Mouse (Mus musculus) forebrain, embryonic 10.5 days (tissue): ENCODE data around the gene Ly6g6e. TPM values are rescaled to one million over a fixed set of nuclear protein-coding genes. Genes with fewer than 3 reads are reported as not detected.
"Not testable (repeated sequence)": the region's sequence is repeated elsewhere in the genome, so short reads cannot be mapped to it uniquely, and the experiment has no call there.

ENCODE experiments used
- DNase-seq: peaks from one replicate; pipeline ENCODE4 v3.0.0-alpha.2; 2017; ENCODE audit warnings: low spot score; ENCODE audit errors: extremely low spot score
- H3K27ac ChIP-seq: fragments of 300-500 bp; sonication (generic); 2 replicates; pipeline ENCODE4 v1.5.1; 2016; ENCODE audit warnings: mild to moderate bottlenecking
- H3K27me3 ChIP-seq: fragments of 300-500 bp; sonication (generic); 2 replicates; pipeline ENCODE4 v1.6.1; 2016; ENCODE audit warnings: mild to moderate bottlenecking; ENCODE audit not compliant: poor library complexity, severe bottlenecking
- H3K36me3 ChIP-seq: fragments of 300-500 bp; sonication (generic); replicated peaks from 2 replicates; pipeline ENCODE4 v1.6.1; 2016; ENCODE audit warnings: mild to moderate bottlenecking, moderate library complexity
- H3K4me1 ChIP-seq: fragments of 300-500 bp; sonication (generic); 2 replicates; pipeline ENCODE4 v1.6.1; 2016
- H3K4me3 ChIP-seq: fragments of 300-500 bp; sonication (generic); 2 replicates; pipeline ENCODE4 v1.5.1; 2016; ENCODE audit warnings: mild to moderate bottlenecking, moderate library complexity
- H3K9me3 ChIP-seq: fragments of 300-500 bp; sonication (generic); 2 replicates; pipeline ENCODE4 v1.6.1; 2016; ENCODE audit warnings: mild to moderate bottlenecking, moderate library complexity
- WGBS: fragments of 180-500 bp; shearing (Covaris S2); methylation state at CpG from one replicate; pipeline ENCODE4 v1.1.7; 2016; 5-methylcytosine and 5-hydroxymethylcytosine counted together
- polyA plus RNA-seq: library from polyadenylated mRNA; unstranded; fragments of >200 nt; fragmentation: Nextera tagmentation; extraction: Ambion mirVana; gene quantifications from 2 replicates; pipeline ENCODE4 v1.2.1, GENCODE M21; 2016

The Ly6g6e gene
- polyA plus RNA-seq, result 1.00 TPM in 1 of 2 replicates, not detected in the other

DNA sequence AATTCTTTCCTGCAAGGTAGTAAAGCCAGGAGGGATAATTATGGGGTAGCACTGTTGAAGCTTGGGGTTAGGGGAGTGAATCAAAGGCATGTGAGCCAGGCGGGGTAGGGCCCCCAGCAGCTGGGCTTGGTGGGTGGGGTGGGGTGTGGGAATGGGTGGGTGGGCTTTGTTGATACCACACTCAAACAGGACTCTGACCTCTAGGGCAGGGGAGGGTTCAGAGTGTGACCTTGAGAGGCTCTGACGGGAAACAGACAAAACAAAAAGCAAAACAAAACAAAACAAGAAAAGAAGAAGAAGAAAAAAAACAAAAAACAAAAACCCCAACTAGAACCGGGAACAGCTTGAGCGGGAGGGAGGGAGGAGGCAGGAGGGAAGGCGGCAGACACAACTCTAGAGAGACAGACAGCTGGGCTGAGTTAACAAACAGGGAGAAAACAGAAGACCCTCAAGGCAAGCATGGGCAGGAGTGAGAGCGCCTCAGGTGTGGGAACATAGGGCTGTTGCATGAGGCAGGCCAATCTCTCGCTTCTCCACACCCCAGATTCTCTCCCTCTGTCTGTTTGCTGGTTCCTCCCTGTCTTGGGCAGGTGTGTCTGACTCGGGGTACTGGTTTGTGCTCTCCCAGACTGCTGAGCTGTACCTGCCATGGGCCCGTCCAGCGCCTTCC, at the start of gene Ly6g6e:
Gene Ly6g6e (plus strand): TSS at position 396 of the 670 bp plus-strand sequence.
- 21% methylated on average over 10 of the region's 10 CpGs for WGBS
- H3K27ac ChIP-seq, result peak within 1 kb of the TSS; percentile 81
- DNase-seq, result no peak
- H3K36me3 ChIP-seq, result no peaks in the 10 kb centered on the region
- H3K4me1 ChIP-seq, result peaks cover 33% of the 10 kb centered on the region
- H3K4me3 ChIP-seq, result peak within 1 kb of the TSS; percentile 42
- no peaks in the 10 kb centered on the region for H3K9me3 ChIP-seq
- peaks cover 37% of the 10 kb centered on the region for H3K27me3 ChIP-seq

GRCm38 (mm10) chr17:35027277-35028068, 49.2 kb upstream of the Ly6g6e start, which contains the start of gene Sapcd1:
Sapcd1 (minus strand) TSS chr17:35028016.
- H3K36me3 ChIP-seq, result no peaks in the 10 kb centered on the region
- 38% methylated on average over 13 of the region's 13 CpGs for WGBS
- H3K4me3 ChIP-seq, result peak within 1 kb of the TSS; percentile 28
- no peaks in the 10 kb centered on the region for H3K9me3 ChIP-seq
- DNase-seq, result peak; percentile 19
- peak within 1 kb of the TSS; percentile 80 for H3K27ac ChIP-seq
- peaks cover 60% of the 10 kb centered on the region for H3K4me1 ChIP-seq
- 0 out of 2 replicates have a peak, but pooled peaks cover 3% of the 10 kb centered on the region for H3K27me3 ChIP-seq

DNA sequence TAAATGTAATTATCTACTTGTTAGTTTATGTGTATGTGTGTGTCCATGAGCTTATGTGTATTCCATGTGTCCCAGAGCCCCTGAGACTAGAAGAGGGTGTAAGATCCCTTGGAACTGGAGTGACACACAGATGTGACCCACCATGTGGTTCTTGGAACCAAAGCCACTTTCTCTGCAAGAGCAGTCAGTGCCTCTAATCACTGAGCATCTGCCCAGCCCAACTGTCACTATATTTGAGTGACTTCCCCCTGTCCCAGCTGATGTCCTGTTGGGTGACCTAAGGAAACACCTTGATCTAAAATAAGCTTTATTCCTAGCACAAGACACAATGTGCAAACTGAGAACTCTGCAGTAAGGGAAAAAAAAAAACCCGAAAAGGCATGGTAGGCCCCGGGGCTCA, 48.4 kb upstream of the Ly6g6e start:
- no peak for DNase-seq
- Histone ChIP-seq H3K4me1 (peaks cover 59% of the 10 kb centered on the region), H3K4me3 (no peak overlapping the region), H3K27ac (no peak overlapping the region), H3K36me3 (no peaks in the 10 kb centered on the region), H3K9me3 (no peaks in the 10 kb centered on the region), H3K27me3 (0 out of 2 replicates have a peak, but pooled peaks cover 3% of the 10 kb centered on the region)
- 89% methylated on average over 2 of the region's 2 CpGs for WGBS

DNA sequence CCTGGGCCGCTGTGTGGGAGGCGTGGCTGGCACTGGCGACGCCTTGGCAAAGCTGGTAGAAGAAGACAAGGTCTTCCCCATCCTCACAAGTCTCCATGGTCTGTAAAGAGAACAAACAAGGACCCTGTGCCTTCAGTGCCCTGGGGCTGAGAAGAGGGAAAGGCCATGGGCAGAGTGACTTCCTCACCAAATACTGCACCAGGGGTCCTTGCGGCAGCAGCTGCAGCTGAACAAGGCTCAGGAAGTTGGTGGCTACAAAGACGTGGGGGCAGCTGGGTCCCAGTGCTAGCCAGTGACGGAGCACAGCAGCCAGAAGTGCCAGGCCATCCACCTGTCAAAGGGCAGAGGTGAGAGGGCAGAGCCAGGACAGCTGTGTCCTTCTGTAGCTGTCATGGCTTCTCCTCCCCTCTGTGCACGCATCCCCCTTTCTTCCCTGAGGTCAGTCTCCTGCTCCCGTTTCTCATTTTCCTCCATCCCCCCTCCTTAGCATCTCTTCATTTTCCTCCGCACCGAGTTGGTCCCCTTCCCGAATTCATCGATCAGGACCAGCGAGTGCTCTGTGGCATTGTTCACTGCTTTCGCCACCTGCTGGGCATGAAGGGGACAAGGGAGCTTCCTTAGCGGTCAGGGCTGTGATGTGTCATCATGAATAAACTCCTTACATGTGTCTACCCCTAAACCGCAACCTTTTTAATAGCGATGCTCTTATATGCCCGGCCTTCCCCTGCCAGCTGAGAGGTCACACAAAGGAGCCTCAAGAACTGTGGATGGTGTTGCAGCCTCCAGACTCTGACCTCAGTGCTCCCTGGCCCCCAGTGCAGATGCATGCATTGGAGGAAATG, 46.8 kb upstream of the Ly6g6e start:
- H3K36me3 ChIP-seq, result no peaks in the 10 kb centered on the region
- H3K4me3 ChIP-seq, result peak overlapping the region; percentile 3; the same call in 1 of the 2 replicates
- peaks cover 43% of the 10 kb centered on the region for H3K4me1 ChIP-seq
- H3K27me3 ChIP-seq, result 0 out of 2 replicates have a peak, but pooled peaks cover 3% of the 10 kb centered on the region
- no peak for DNase-seq
- WGBS, result 32% methylated on average over 19 of the region's 19 CpGs
- no peaks in the 10 kb centered on the region for H3K9me3 ChIP-seq
- peak overlapping the region; percentile 48 for H3K27ac ChIP-seq

DNA sequence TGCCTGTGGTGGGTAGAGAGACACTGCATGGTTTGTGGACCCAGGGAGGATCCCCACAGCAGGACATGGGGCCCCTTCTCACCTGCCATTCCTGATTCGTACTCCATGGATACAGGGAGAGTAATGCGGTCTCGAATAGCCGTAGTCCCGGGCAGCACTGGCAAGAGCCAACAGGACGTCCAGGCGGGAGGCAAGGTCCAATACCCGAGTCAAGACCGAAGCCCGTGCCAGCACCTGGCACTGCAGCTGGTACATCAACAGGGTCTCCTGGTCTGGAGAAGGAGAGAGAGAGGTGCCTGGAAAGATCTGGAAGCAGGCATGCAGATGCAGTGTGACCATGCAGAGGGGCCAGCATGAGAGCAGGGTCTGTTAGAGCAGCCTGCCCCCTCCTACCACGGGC, 45.4 kb upstream of the Ly6g6e start:
- H3K4me1 ChIP-seq, result peaks cover 34% of the 10 kb centered on the region
- H3K36me3 ChIP-seq, result no peaks in the 10 kb centered on the region
- H3K27me3 ChIP-seq, result 0 out of 2 replicates have a peak, but pooled peaks cover 3% of the 10 kb centered on the region
- no peak overlapping the region for H3K4me3 ChIP-seq
- H3K27ac ChIP-seq, result no peak overlapping the region
- DNase-seq, result no peak
- WGBS, result 92% methylated on average over 11 of the region's 11 CpGs
- no peaks in the 10 kb centered on the region for H3K9me3 ChIP-seq

DNA sequence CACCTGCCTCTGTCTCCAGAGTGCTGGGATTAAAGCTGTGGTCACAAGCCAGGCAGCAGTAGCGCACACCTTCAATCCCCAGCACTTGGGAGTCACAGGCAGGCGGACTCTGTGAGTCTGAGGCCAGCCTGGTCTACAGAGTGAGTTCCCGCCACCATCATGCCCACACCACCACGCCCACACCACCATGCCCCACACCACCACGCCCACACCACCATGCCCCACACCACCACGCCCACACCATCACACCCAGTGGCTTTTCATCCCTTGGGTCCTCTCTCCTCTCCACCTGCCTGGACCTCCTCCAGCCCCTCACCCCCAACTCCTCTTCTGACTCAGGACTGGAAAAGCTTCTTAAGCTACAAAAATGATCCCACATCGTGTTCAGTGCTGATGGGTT, 44.8 kb upstream of the Ly6g6e start:
- no peaks in the 10 kb centered on the region for H3K36me3 ChIP-seq
- no peak overlapping the region for H3K27ac ChIP-seq
- 91% methylated on average over 7 of the region's 7 CpGs for WGBS
- H3K4me1 ChIP-seq, result peaks cover 28% of the 10 kb centered on the region
- no peak overlapping the region for H3K4me3 ChIP-seq
- H3K9me3 ChIP-seq, result no peaks in the 10 kb centered on the region
- DNase-seq, result no peak
- 0 out of 2 replicates have a peak, but pooled peaks cover 3% of the 10 kb centered on the region for H3K27me3 ChIP-seq

- no peaks in the 10 kb centered on the region for H3K36me3 ChIP-seq
- no peak for DNase-seq
- no peak overlapping the region for H3K4me3 ChIP-seq
- 0 out of 2 replicates have a peak, but pooled peaks cover 3% of the 10 kb centered on the region for H3K27me3 ChIP-seq
- H3K27ac ChIP-seq, result no peak overlapping the region
- H3K4me1 ChIP-seq, result peaks cover 23% of the 10 kb centered on the region
- H3K9me3 ChIP-seq, result no peaks in the 10 kb centered on the region
- WGBS, result 79% methylated on average over 8 of the region's 8 CpGs
These were observed 44.3 kb upstream of the Ly6g6e start for GRCm38 (mm10) chr17:35032323-35032870.

GRCm38 (mm10) chr17:35033703-35034102, 43.0 kb upstream of the Ly6g6e start:
- H3K4me3 ChIP-seq, DNase-seq, H3K9me3 ChIP-seq, H3K27me3 ChIP-seq, H3K36me3 ChIP-seq, H3K27ac ChIP-seq: not testable (repeated sequence)
- WGBS, result 72% methylated on average over 1 of the region's 1 CpGs
- H3K4me1 ChIP-seq, result peaks cover 15% of the 10 kb centered on the region

DNA sequence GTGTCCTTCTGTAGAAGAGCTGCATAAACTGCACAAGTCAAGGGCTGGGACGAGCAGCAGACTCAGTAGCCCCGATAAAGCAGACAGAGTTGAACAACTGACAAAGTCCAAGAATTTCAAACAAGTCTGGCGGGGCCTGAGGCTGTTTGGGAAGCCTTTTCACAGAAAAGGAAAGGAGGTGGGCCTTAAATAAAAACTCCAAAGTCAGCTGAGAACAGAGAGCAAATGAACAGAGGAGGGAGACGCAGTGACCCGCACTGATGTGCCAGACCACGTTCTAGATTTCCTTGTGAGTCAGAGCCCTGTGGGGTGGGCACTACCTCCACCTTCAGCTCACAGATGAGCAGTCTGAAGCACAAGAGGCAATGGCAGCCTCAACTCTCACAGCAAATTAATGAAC, 41.8 kb upstream of the Ly6g6e start:
- 0 out of 2 replicates have a peak, but pooled peaks cover 3% of the 10 kb centered on the region for H3K27me3 ChIP-seq
- H3K36me3 ChIP-seq, result no peaks in the 10 kb centered on the region
- H3K27ac ChIP-seq, result 0 out of 2 replicates have a peak overlapping the region, but pooled peaks have one; percentile 11
- no peaks in the 10 kb centered on the region for H3K9me3 ChIP-seq
- peaks cover 8% of the 10 kb centered on the region for H3K4me1 ChIP-seq
- no peak overlapping the region for H3K4me3 ChIP-seq
- WGBS, result 84% methylated on average over 6 of the region's 6 CpGs
- no peak for DNase-seq

GRCm38 (mm10) chr17:35039121-35039873, 37.4 kb upstream of the Ly6g6e start:
- Histone ChIP-seq H3K4me3 (no peak overlapping the region), H3K9me3 (no peaks in the 10 kb centered on the region), H3K36me3 (no peaks in the 10 kb centered on the region), H3K27ac (no peak overlapping the region), H3K4me1 (no peaks in the 10 kb centered on the region), H3K27me3 (no peaks in the 10 kb centered on the region)
- 91% methylated on average over 11 of the region's 11 CpGs for WGBS
- DNase-seq, result no peak

DNA sequence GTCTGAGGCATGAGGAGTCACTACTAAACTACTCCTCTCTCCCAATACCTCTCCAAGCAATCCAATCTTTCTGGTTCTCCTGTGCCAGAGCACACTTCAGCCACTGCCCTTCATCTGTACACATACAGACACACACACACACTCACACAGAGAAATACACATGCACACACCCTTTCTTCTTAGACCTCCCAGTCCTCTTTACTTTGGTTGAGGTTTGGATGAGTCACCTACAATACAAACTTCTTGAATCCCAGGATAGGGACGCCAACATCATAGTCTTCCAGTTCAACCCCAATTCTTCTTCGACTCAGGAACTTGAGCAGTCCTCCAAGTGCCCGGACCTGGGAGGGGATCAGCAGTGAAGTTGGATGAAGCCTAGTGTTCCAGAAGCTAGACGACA, 32.9 kb upstream of the Ly6g6e start:
- H3K27ac ChIP-seq, result 0 out of 2 replicates have a peak overlapping the region, but pooled peaks have one; percentile 35
- WGBS, result 89% methylated on average over 4 of the region's 4 CpGs
- DNase-seq, result no peak
- no peaks in the 10 kb centered on the region for H3K36me3 ChIP-seq
- no peaks in the 10 kb centered on the region for H3K9me3 ChIP-seq
- H3K4me1 ChIP-seq, result peaks cover 40% of the 10 kb centered on the region
- no peaks in the 10 kb centered on the region for H3K27me3 ChIP-seq
- no peak overlapping the region for H3K4me3 ChIP-seq
